Mouse (Mus musculus) hindbrain, embryonic 11.5 days (tissue): ENCODE data around the gene Hoxa11. TPM values are rescaled to one million over a fixed set of nuclear protein-coding genes. Genes with fewer than 3 reads are reported as not detected.

ENCODE experiments used
- ATAC-seq: fragments of 200-750 bp; cut with Nextera tagmentation; 2 replicates; pipeline ENCODE4 v1.8.0; 2017; ENCODE audit warnings: mild to moderate bottlenecking, moderate TSS enrichment, moderate library complexity; ENCODE audit not compliant: low FRiP score
- DNase-seq: peaks from one replicate; pipeline ENCODE4 v3.0.0-alpha.2; 2015; ENCODE audit warnings: low spot score
- H3K27ac ChIP-seq: fragments of 300-500 bp; sonication (generic); 2 replicates; pipeline ENCODE4 v1.5.1; 2014; ENCODE audit warnings: mild to moderate bottlenecking, low read depth, low read length
- H3K27me3 ChIP-seq: fragments of 300-500 bp; sonication (generic); 2 replicates; pipeline ENCODE4 v1.6.1; 2014; ENCODE audit warnings: mild to moderate bottlenecking, low read length, moderate library complexity, mixed read lengths; ENCODE audit not compliant: control insufficient read depth, insufficient read depth
- H3K36me3 ChIP-seq: fragments of 300-500 bp; sonication (generic); 2 replicates; pipeline ENCODE4 v1.6.1; 2014; ENCODE audit warnings: mild to moderate bottlenecking, low read length, moderate library complexity, mixed read lengths; ENCODE audit not compliant: control insufficient read depth, insufficient read depth
- H3K4me1 ChIP-seq: fragments of 300-500 bp; sonication (generic); replicated peaks from 2 replicates; pipeline ENCODE4 v1.6.1; 2014; ENCODE audit warnings: low read length, mixed read lengths; ENCODE audit not compliant: control insufficient read depth, insufficient read depth
- H3K4me2 ChIP-seq: fragments of 300-500 bp; sonication (generic); replicated peaks from 2 replicates; pipeline ENCODE4 v1.6.1; 2014; ENCODE audit warnings: mild to moderate bottlenecking, low read depth, low read length
- H3K4me3 ChIP-seq: fragments of 300-500 bp; sonication (generic); 2 replicates; pipeline ENCODE4 v1.5.1; 2014; ENCODE audit warnings: low read depth, low read length
- H3K9ac ChIP-seq: fragments of 300-500 bp; sonication (generic); 2 replicates; pipeline ENCODE4 v1.6.1; 2014; ENCODE audit warnings: low read depth, low read length
- H3K9me3 ChIP-seq: fragments of 300-500 bp; sonication (generic); 2 replicates; pipeline ENCODE4 v1.6.1; 2016; ENCODE audit warnings: low read length; ENCODE audit not compliant: control insufficient read depth
- WGBS: fragments of 180-500 bp; shearing (Covaris S2); extraction: QIAGEN DNeasy Blood & Tissue Kit; methylation state at CpG from one replicate; pipeline ENCODE4 v1.1.7; 2014; 5-methylcytosine and 5-hydroxymethylcytosine counted together
- polyA plus RNA-seq: library from polyadenylated mRNA; unstranded; fragments of >200 nt; fragmentation: Nextera tagmentation; extraction: Ambion mirVana; gene quantifications from 2 replicates; pipeline ENCODE4 v1.2.1, GENCODE M21; 2014

Gene Hoxa11
- polyA plus RNA-seq, 1 experiment from 2014 or later, result not detected

DNA sequence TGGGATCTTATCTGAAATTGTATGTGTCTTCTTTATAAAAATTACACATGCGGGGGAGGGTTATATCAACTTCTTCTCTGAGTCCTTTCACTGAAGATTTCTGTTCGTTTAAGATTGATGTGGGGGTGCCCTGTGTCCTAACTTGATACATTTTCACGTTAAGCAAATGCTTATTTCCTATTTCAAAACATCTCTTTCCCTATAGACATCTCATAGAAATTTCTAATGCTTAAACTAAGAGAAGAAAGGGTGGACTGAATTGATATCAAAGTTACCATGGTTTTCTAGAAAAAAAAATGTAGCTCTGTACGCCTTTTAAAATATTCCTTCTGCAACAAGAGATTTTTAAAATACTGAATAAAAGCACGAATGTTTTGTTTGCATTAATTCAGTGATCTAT is 21.6 kb upstream of the Hoxa11 start:
- Histone ChIP-seq H3K4me1 (no peaks in the 10 kb centered on the region), H3K9ac (no peak overlapping the region), H3K27me3 (peaks cover 95% of the 10 kb centered on the region), H3K36me3 (no peaks in the 10 kb centered on the region), H3K27ac (no peak overlapping the region), H3K4me3 (no peak overlapping the region), H3K4me2 (no peak overlapping the region), H3K9me3 (no peaks in the 10 kb centered on the region)
- 18% methylated on average over 5 of the region's 5 CpGs for WGBS
- no peak for ATAC-seq
- DNase-seq, result peak; percentile 37

DNA sequence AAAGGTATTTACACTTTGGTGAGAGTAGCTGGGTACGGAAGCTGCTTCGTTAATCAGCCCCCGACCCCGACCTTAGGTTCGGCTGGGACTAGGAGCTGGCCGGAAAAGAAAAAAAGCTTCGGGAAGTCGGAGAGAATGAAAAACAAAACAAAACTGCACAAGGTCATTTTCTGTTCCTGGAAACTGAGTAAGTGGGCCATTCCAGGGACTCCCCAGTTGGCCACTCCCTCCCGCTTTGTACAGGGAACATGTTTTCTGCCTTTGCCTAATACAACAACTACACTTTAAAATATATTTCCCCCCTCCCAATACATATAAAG is 21.0 kb upstream of the Hoxa11 start:
- Histone ChIP-seq H3K9ac (no peak overlapping the region), H3K4me1 (no peaks in the 10 kb centered on the region), H3K9me3 (no peaks in the 10 kb centered on the region), H3K4me3 (no peak overlapping the region), H3K4me2 (no peak overlapping the region), H3K27ac (no peak overlapping the region), H3K36me3 (no peaks in the 10 kb centered on the region), H3K27me3 (peaks cover 97% of the 10 kb centered on the region)
- WGBS, result 2% methylated on average over 9 of the region's 9 CpGs
- DNase-seq (no peak), ATAC-seq (no peak)

DNA sequence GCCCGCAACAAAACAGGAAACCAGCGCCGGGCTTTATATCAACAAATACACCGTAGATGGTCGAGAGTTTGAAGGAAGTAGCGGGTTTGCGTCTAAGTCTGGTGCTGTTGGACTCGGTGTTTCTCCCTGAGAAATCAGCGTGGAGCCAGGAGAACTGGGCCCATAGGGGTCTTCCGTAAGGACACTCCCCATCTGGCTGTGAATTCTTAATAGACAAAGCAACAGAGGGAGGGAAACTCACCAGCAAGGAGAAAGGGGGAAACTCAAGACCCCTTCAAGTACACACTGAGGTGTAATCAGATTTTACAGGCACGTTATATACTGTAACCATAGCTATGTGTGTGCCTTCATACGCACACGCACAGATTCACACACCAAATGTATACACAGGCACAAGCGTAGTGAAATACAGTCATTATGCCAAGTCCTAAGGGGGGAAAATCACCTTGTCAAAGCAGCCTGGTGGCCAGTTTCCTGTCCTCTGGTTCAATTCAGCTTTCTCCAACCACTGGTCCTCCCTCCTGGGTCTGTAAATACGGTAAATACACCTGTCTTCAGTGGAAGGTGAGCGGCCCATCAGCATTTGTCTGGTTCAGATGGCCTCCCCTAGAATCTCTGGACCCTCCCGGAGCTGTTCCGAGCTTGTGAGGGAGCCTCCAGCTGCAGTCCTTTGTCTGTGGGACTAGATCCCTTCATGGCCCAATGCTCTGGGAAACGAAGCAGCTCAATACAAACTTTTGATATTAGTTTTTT is 20.5 kb upstream of the Hoxa11 start:
- WGBS, result under 1% methylated on average over 19 of the region's 19 CpGs
- ATAC-seq, result no peak
- Histone ChIP-seq H3K9me3 (no peaks in the 10 kb centered on the region), H3K27ac (no peak overlapping the region), H3K9ac (no peak overlapping the region), H3K4me3 (no peak overlapping the region), H3K4me2 (no peak overlapping the region), H3K36me3 (no peaks in the 10 kb centered on the region), H3K4me1 (no peaks in the 10 kb centered on the region; the same call in 1 of the 2 replicates), H3K27me3 (peaks cover 96% of the 10 kb centered on the region)
- peak; percentile 67 for DNase-seq

DNA sequence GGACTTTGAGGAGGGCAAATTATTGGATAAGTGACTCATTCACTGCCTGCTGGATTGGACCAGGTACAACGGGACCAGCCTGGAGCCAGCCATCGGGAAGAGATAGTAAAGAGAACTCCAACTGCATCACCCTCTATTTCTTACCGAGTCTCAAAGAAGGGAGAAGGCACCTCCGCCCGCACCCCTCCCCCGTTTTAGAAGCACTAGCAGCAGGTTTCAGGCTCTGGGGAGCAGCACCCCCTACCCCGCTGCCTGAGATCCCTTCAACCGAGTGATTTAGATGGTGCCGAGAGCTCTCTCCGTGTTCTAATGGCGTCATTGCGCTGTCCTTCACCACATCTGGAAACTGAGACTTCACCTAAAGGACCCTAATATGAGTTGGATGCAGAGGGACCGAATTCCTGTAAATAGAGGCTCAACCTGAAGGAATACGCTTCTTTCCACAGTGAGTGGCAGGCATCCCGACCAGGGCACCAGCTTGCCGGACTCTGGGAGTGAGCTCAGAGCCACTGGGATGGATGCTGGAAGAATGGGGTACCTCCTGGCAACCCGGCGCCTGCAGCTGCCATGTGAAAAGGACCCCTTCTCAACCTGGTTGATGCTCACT is 19.8 kb upstream of the Hoxa11 start:
- H3K4me1 ChIP-seq, result peaks cover 6% of the 10 kb centered on the region; the same call in 1 of the 2 replicates
- no peaks in the 10 kb centered on the region for H3K36me3 ChIP-seq
- ATAC-seq (no peak), DNase-seq (peak; percentile 66)
- no peak overlapping the region for H3K9ac ChIP-seq
- H3K27me3 ChIP-seq, result peaks cover 96% of the 10 kb centered on the region
- under 1% methylated on average over 18 of the region's 18 CpGs for WGBS
- H3K9me3 ChIP-seq, result no peaks in the 10 kb centered on the region
- no peak overlapping the region for H3K4me2 ChIP-seq
- no peak overlapping the region for H3K4me3 ChIP-seq
- H3K27ac ChIP-seq, result no peak overlapping the region

DNA sequence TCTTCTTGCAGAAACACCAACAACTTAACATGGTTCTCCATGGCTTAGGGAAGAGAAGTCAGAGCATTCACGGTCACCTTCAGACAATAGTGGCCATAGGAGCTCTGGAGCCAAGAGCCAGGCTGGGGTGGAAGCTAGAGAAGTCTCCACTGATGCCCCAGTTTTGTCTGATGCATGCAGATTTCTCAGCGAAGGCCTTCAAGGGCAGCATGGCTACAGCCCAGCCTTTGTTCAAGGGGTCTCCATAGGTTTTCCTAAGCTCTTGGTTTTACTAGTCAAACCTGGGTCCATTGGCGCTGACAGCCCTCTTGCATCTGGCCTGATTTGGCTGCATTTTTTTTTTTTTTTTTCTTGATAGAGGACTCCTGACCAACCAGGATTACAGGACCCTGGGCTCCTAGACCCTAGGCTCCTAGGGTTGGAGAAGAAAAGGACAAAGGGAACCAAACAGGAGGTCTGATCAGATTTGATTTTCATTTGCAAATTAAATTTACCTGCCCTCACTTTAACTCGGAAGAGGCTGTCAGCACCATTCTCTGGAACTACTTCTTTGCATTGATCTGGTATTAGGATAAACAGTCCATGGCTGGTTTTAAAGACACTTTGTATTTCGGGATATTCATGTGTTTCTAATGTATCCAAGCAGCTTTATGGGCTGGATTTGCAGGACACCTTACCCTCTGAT is 18.6 kb upstream of the Hoxa11 start:
- H3K9me3 ChIP-seq, result no peaks in the 10 kb centered on the region
- ATAC-seq (no peak), DNase-seq (peak; percentile 59)
- no peak overlapping the region for H3K4me3 ChIP-seq
- H3K27me3 ChIP-seq, result peaks cover 93% of the 10 kb centered on the region
- H3K9ac ChIP-seq, result no peak overlapping the region
- WGBS, result 4% methylated on average over 5 of the region's 5 CpGs
- no peak overlapping the region for H3K4me2 ChIP-seq
- no peaks in the 10 kb centered on the region for H3K36me3 ChIP-seq
- H3K4me1 ChIP-seq, result peaks cover 8% of the 10 kb centered on the region; the same call in 1 of the 2 replicates
- H3K27ac ChIP-seq, result no peak overlapping the region

DNA sequence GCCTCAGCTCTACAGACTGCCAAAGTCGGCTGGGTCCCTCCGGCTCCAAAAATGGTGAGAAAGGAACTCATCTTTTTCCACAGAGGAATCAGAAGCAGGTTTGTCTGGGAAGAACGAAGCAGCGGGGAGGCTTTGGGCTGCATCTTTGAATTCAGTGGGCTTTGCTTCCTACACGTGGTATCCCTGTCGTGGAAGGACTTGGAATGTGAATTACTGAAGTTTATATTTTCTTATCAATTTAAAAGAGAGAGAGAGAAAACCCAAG is 17.6 kb upstream of the Hoxa11 start:
- Histone ChIP-seq H3K9ac (no peak overlapping the region), H3K27ac (no peak overlapping the region), H3K4me1 (peaks cover 8% of the 10 kb centered on the region; the same call in 1 of the 2 replicates), H3K4me3 (no peak overlapping the region), H3K9me3 (no peaks in the 10 kb centered on the region), H3K27me3 (peaks cover 93% of the 10 kb centered on the region), H3K36me3 (no peaks in the 10 kb centered on the region), H3K4me2 (no peak overlapping the region)
- ATAC-seq, result no peak
- DNase-seq, result no peak
- under 1% methylated on average over 6 of the region's 6 CpGs for WGBS

DNA sequence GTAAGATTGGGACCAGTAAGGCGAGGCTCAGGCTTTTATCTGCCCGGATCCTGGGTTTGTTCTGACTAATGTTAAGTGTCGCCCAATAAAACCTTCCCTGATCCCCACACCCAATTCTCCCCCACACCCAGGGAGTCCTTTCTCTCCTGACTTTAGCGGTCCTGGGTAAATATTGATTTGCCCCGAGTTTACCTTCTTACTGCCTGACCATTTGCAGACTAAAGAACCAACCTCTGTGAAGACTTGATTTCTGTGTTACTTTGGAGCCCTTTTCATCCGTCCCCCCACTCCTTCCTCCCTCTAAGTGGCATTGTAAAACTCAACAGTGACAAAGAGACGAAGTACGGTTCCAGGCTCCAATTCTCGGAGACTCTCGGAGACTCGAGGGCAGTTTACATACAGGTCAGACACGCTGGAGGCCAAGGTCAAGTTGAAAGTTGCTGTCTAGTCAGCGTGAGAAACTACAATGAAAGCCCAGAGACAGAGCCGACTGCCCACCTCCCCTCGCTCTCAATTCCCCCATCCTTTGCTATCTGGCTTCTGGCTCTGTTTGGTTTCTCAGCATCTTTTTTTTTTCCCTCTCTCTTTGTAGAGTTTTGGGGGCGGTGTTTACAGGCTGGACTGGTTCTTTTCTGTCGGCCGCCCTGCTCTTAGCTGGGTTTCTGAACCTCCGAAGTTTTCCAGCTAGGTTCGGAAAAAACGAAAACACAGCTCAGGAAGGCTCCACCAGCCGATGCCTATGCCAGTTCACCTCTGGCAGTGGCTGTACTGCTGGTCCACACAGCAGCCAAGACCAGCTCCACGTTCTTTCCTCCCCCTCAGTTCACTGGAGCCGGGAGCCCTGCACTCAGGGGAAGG is 17.1 kb upstream of the Hoxa11 start:
- Histone ChIP-seq H3K4me2 (no peak overlapping the region), H3K4me1 (peaks cover 8% of the 10 kb centered on the region; the same call in 1 of the 2 replicates), H3K27ac (no peak overlapping the region), H3K9me3 (no peaks in the 10 kb centered on the region), H3K27me3 (peaks cover 91% of the 10 kb centered on the region), H3K4me3 (no peak overlapping the region), H3K36me3 (no peaks in the 10 kb centered on the region), H3K9ac (no peak overlapping the region)
- ATAC-seq (no peak), DNase-seq (peak; percentile 63)
- WGBS, result under 1% methylated on average over 24 of the region's 24 CpGs

DNA sequence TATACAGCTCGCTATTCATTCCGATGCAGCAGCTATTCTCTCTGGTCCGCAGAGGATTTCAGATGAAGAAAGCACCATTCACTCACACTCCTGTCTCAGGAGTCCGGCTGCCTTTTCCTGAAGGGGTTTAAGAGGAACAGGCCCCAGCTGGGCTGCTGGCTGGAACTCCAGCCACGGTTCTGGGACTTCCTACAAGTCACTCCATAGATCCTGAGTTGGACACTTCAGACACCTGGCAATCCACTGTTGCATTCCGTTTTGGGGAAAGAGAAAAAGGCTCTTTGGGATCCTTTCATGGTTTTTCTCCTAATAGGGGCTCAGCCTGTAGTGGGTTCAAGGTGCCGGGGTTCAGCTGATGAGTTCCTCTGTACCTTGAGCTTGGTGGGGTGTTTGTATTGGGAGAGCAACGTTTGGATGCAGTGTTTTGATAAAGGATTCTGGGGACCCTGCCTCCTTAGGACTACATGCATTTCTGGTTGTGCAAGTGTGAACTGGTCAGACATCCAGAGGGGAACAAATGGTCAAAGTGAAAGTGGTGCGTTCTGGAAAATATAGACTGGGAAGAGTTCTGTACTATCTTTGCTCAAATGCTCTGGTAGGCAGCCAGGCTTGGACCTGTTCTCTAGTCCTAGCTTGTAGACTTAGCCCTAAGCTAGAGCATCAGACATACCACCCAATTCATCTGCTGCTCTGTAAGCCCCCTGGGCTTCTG is 16.3 kb upstream of the Hoxa11 start:
- Histone ChIP-seq H3K9me3 (no peaks in the 10 kb centered on the region), H3K9ac (no peak overlapping the region), H3K4me1 (peaks cover 8% of the 10 kb centered on the region; the same call in 1 of the 2 replicates), H3K4me2 (no peak overlapping the region), H3K27me3 (peaks cover 93% of the 10 kb centered on the region), H3K4me3 (no peak overlapping the region), H3K27ac (no peak overlapping the region), H3K36me3 (no peaks in the 10 kb centered on the region)
- DNase-seq (peak; percentile 62), ATAC-seq (no peak)
- WGBS, result 6% methylated on average over 9 of the region's 9 CpGs
